Mouse (Mus musculus) hindbrain, embryonic 16.5 days (tissue): ENCODE measurements at regions not wholly inside any gene's neighbourhood (a gene's known extent, or its start where the extent isn't known, plus 50 kb on each side); places are given as distances from the start of the nearest gene placed in this dataset.

ENCODE experiments used
- ATAC-seq: fragments of 200-750 bp; cut with Nextera tagmentation; 2 replicates; pipeline ENCODE4 v1.8.0; 2017; ENCODE audit warnings: moderate TSS enrichment, moderate library complexity
- H3K27ac ChIP-seq: fragments of 300-500 bp; sonication (generic); 2 replicates; pipeline ENCODE4 v1.5.1; 2014; ENCODE audit warnings: low read depth, mild to moderate bottlenecking, control low read depth, low read length, moderate library complexity
- H3K27me3 ChIP-seq: fragments of 300-500 bp; sonication (generic); replicated peaks from 2 replicates; pipeline ENCODE4 v1.6.1; 2014; ENCODE audit warnings: low read length; ENCODE audit not compliant: control insufficient read depth, insufficient read depth
- H3K36me3 ChIP-seq: fragments of 300-500 bp; sonication (generic); 2 replicates; pipeline ENCODE4 v1.6.1; 2014; ENCODE audit warnings: mild to moderate bottlenecking, low read length, moderate library complexity, mixed read lengths; ENCODE audit not compliant: control insufficient read depth, insufficient read depth
- H3K4me1 ChIP-seq: fragments of 300-500 bp; sonication (generic); 2 replicates; pipeline ENCODE4 v1.6.1; 2014; ENCODE audit warnings: low read depth, low read length; ENCODE audit not compliant: control insufficient read depth, insufficient read depth
- H3K4me2 ChIP-seq: fragments of 300-500 bp; sonication (generic); 2 replicates; pipeline ENCODE4 v1.6.1; 2014; ENCODE audit warnings: mild to moderate bottlenecking, low read length, control low read depth, moderate library complexity
- H3K4me3 ChIP-seq: fragments of 300-500 bp; sonication (generic); 2 replicates; pipeline ENCODE4 v1.5.1; 2014; ENCODE audit warnings: mild to moderate bottlenecking, low read length, control low read depth, moderate library complexity
- H3K9ac ChIP-seq: fragments of 300-500 bp; sonication (generic); 2 replicates; pipeline ENCODE4 v1.6.1; 2014; ENCODE audit warnings: low read depth, mild to moderate bottlenecking, control low read depth, low read length, moderate library complexity
- H3K9me3 ChIP-seq: fragments of 300-500 bp; sonication (generic); 2 replicates; pipeline ENCODE4 v1.6.1; 2014; ENCODE audit warnings: mild to moderate bottlenecking, low read length, moderate library complexity; ENCODE audit not compliant: control insufficient read depth
- WGBS: fragments of 180-500 bp; shearing (Covaris S2); extraction: QIAGEN DNeasy Blood & Tissue Kit; methylation state at CpG from one replicate; pipeline ENCODE4 v1.1.7; 2014; 5-methylcytosine and 5-hydroxymethylcytosine counted together

- Histone ChIP-seq H3K27ac (no peak overlapping the region), H3K4me3 (no peak overlapping the region), H3K36me3 (no peaks in the 10 kb centered on the region), H3K9me3 (no peaks in the 10 kb centered on the region), H3K4me2 (no peak overlapping the region), H3K27me3 (no peaks in the 10 kb centered on the region), H3K4me1 (no peaks in the 10 kb centered on the region), H3K9ac (no peak overlapping the region)
- WGBS = 35% methylated on average over 1 of the region's 1 CpGs
- ATAC-seq = no peak
These were observed 115.4 kb upstream of the Prmt6 start for GRCm38 (mm10) chr3:110366151-110366550.

DNA sequence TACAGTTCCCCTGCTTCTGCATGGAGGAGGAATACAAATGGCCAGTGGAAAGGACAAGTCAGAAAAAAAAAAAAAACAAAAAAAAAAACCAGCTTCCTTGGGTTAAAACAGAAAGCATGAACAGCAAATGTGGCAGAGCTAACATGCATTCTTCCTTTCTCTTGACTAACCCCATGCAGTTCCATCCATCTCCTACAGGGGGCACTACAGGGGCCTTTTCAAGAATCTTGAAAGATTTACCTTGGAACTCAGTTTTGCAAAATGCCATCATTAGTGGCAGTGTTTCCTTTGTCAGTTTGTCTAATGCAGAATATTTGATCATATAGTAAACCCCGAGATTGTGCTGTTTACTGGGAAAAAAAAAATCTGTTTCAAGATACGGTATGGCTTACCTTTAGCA is 111.1 kb upstream of the Prmt6 start:
- H3K27me3 ChIP-seq = no peaks in the 10 kb centered on the region
- H3K36me3 ChIP-seq = no peaks in the 10 kb centered on the region
- no peak for ATAC-seq
- H3K9me3 ChIP-seq = no peaks in the 10 kb centered on the region
- H3K4me2 ChIP-seq = no peak overlapping the region
- no peak overlapping the region for H3K27ac ChIP-seq
- H3K4me1 ChIP-seq = no peaks in the 10 kb centered on the region
- H3K9ac ChIP-seq = no peak overlapping the region
- no peak overlapping the region for H3K4me3 ChIP-seq
- WGBS = 96% methylated on average over 2 of the region's 2 CpGs

GRCm38 (mm10) chr3:110356822-110357594 is 106.2 kb upstream of the Prmt6 start:
- whole genome bisulfite sequencing = 73% methylated on average over 8 of the region's 8 CpGs
- Histone ChIP-seq H3K4me1 (no peaks in the 10 kb centered on the region), H3K4me3 (no peak overlapping the region), H3K27me3 (no peaks in the 10 kb centered on the region), H3K9me3 (no peaks in the 10 kb centered on the region), H3K27ac (no peak overlapping the region), H3K4me2 (no peak overlapping the region), H3K36me3 (no peaks in the 10 kb centered on the region), H3K9ac (no peak overlapping the region)
- ATAC-seq = no peak

DNA sequence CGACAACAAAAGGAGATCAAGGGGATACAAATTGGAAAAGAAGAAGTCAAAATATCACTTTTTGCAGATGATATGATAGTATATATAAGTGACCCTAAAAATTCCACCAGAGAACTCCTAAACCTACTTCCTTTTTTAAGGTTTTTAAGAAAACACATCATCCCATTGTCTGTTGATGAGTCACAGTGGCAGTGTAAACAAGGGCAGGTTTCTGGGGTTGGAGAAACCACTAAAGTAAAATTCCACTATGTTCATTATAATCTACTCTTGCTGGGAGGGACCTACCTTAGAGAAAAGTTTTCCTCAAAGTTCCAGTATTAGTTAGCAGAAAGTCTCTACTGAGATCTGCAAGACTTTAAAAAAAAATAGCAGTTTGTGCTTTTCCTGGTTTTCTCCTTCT is 102.9 kb upstream of the Prmt6 start:
- Histone ChIP-seq H3K9ac (no peak overlapping the region), H3K4me3 (no peak overlapping the region), H3K9me3 (no peaks in the 10 kb centered on the region), H3K27ac (no peak overlapping the region), H3K27me3 (no peaks in the 10 kb centered on the region), H3K36me3 (no peaks in the 10 kb centered on the region), H3K4me2 (no peak overlapping the region), H3K4me1 (no peaks in the 10 kb centered on the region)
- ATAC-seq = no peak
- 86% methylated on average over 1 of the region's 1 CpGs for WGBS

DNA sequence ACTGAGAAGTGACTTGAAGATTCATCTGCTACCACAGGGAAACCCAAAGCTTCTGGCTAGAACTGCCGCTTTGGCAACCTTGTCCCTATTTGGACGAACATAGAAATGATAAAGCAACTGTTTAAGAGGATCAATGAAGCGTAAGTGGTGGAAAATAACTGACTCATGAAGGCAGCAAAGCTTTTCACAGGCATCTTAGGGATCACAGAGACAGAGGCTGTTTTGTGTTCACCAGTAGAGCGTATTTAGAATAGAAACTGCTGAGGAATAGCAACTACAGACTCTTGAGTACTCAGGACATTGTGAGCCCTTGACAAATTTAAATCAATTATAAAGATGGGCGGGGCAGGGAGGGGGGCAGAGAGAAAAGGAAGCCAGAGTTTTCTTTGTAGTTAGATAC is 99.3 kb upstream of the Prmt6 start:
- H3K4me3 ChIP-seq = no peak overlapping the region
- H3K4me2 ChIP-seq = no peak overlapping the region
- H3K27ac ChIP-seq = no peak overlapping the region
- 63% methylated on average over 5 of the region's 5 CpGs for WGBS
- no peaks in the 10 kb centered on the region for H3K36me3 ChIP-seq
- no peak overlapping the region for H3K9ac ChIP-seq
- H3K27me3 ChIP-seq = no peaks in the 10 kb centered on the region
- no peaks in the 10 kb centered on the region for H3K4me1 ChIP-seq
- ATAC-seq = 0 out of 2 replicates have a peak, but pooled peaks have one; percentile 48
- H3K9me3 ChIP-seq = no peaks in the 10 kb centered on the region

DNA sequence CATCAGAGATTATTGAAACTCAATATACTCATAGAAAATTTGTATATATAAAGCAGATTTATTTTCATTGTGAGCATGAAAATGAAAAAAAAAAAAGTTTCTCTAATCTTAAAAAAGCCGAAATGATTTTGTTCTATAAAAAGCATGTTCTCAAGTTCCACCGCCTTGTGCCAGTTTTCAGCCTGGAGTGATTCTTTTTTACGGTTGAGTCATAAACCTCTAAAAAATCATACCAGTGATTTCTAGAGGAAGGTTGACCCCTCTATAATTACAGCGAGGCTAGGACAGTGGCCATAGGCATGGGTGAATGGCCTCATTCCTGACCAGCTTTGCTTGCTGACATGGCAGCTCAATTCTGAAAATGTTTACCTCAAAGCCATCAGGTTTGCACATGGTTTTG is 98.6 kb upstream of the Prmt6 start:
- H3K27me3 ChIP-seq = no peaks in the 10 kb centered on the region
- H3K9me3 ChIP-seq = no peaks in the 10 kb centered on the region
- no peaks in the 10 kb centered on the region for H3K36me3 ChIP-seq
- H3K9ac ChIP-seq = no peak overlapping the region
- no peak overlapping the region for H3K4me2 ChIP-seq
- ATAC-seq = no peak
- H3K4me1 ChIP-seq = no peaks in the 10 kb centered on the region
- WGBS = 91% methylated on average over 4 of the region's 4 CpGs
- H3K4me3 ChIP-seq = no peak overlapping the region
- no peak overlapping the region for H3K27ac ChIP-seq

DNA sequence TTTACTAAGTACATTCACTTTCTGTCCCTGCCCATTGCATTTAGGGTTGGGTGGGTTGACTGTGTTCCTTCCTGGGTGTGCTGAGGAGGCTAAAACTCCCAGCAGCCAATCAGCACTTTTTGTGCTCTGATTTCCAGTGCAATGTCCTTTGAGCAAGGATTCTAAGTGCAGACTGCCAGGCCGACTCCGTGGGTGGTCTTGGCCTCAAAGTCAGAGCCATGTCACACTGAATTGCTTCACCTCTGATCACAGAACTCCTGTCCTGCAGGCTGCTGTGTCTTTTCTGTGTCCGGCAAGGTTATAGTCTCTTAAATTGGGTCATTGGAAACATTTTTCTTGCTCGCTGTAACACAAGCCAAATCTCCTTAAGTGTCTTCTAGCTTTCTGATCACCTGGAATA is 94.0 kb upstream of the Prmt6 start:
- no peak overlapping the region for H3K9ac ChIP-seq
- WGBS = 58% methylated on average over 4 of the region's 4 CpGs

GRCm38 (mm10) chr3:110340067-110340466 is 89.3 kb upstream of the Prmt6 start:
- no peak overlapping the region for H3K27ac ChIP-seq
- H3K4me1 ChIP-seq = no peaks in the 10 kb centered on the region
- ATAC-seq = no peak
- H3K4me3 ChIP-seq = no peak overlapping the region
- WGBS = 85% methylated on average over 2 of the region's 2 CpGs
- H3K9ac ChIP-seq = no peak overlapping the region
- no peaks in the 10 kb centered on the region for H3K36me3 ChIP-seq
- H3K4me2 ChIP-seq = no peak overlapping the region
- no peaks in the 10 kb centered on the region for H3K9me3 ChIP-seq
- no peaks in the 10 kb centered on the region for H3K27me3 ChIP-seq

More for the DNA sequence above, 94.0 kb upstream of the Prmt6 start:
- no peaks in the 10 kb centered on the region for H3K4me1 ChIP-seq
- ATAC-seq = no peak
- no peaks in the 10 kb centered on the region for H3K36me3 ChIP-seq
- H3K4me2 ChIP-seq = no peak overlapping the region
- H3K27me3 ChIP-seq = no peaks in the 10 kb centered on the region
- no peak overlapping the region for H3K4me3 ChIP-seq
- no peaks in the 10 kb centered on the region for H3K9me3 ChIP-seq
- H3K27ac ChIP-seq = no peak overlapping the region

GRCm38 (mm10) chr3:110339026-110339606 is 88.3 kb upstream of the Prmt6 start:
- WGBS = 75% methylated on average over 2 of the region's 2 CpGs
- no peak overlapping the region for H3K4me3 ChIP-seq
- H3K27ac ChIP-seq = no peak overlapping the region
- H3K36me3 ChIP-seq = no peaks in the 10 kb centered on the region
- no peaks in the 10 kb centered on the region for H3K27me3 ChIP-seq
- H3K9me3 ChIP-seq = no peaks in the 10 kb centered on the region
- no peaks in the 10 kb centered on the region for H3K4me1 ChIP-seq
- no peak overlapping the region for H3K9ac ChIP-seq
- no peak for ATAC-seq
- H3K4me2 ChIP-seq = no peak overlapping the region
